Mouse (Mus musculus): ENCODE measurements around the gene Blmh.
A peak's percentile ranks its signal among the peaks of the same experiment; 100 is the strongest.

Gene Blmh

GRCm38 (mm10) chr11:76924759-76925236 is at the start of gene Blmh:
TSS of gene Blmh (plus strand) at chr11:76924809.
- no peak for DNase-seq (ENCODE audit: low read depth in 2 of 2, low spot score in 2 of 2)

GRCm38 (mm10) chr11:76879816-76880215 is 44.8 kb upstream of the Blmh start:
- peak; percentile 12 to 29 for DNase-seq (ENCODE audit: low read depth in 2 of 2, low spot score in 2 of 2)

- DNase-seq (ENCODE audit: low read depth in 2 of 2, low spot score in 2 of 2), result no peak
Measured at GRCm38 (mm10) chr11:76884451-76884850, 40.2 kb upstream of the Blmh start.

GRCm38 (mm10) chr11:76889339-76890164 is 35.1 kb upstream of the Blmh start:
- peak in 1 of 2 experiments; percentile 23 for DNase-seq (ENCODE audit: low read depth in 2 of 2, low spot score in 2 of 2)

- DNase-seq (ENCODE audit: low read depth in 2 of 2, low spot score in 2 of 2), result no peak
Measured at GRCm38 (mm10) chr11:76891171-76891570, 33.4 kb upstream of the Blmh start.

GRCm38 (mm10) chr11:76891738-76892349 is 32.8 kb upstream of the Blmh start:
- DNase-seq (ENCODE audit: low read depth in 2 of 2, low spot score in 2 of 2), result no peak

GRCm38 (mm10) chr11:76892972-76893371 is 31.6 kb upstream of the Blmh start:
- no peak for DNase-seq (ENCODE audit: low read depth in 2 of 2, low spot score in 2 of 2)

- DNase-seq (ENCODE audit: low read depth in 2 of 2, low spot score in 2 of 2), result no peak
Measured at GRCm38 (mm10) chr11:76893570-76893969, 31.0 kb upstream of the Blmh start.

GRCm38 (mm10) chr11:76894240-76894639 is 30.4 kb upstream of the Blmh start:
- DNase-seq (ENCODE audit: low read depth in 2 of 2, low spot score in 2 of 2), result peak in 1 of 2 experiments; percentile 11

- no peak for DNase-seq (ENCODE audit: low read depth in 2 of 2, low spot score in 2 of 2)
Measured at GRCm38 (mm10) chr11:76896360-76896759, 28.2 kb upstream of the Blmh start.

GRCm38 (mm10) chr11:76897126-76897525 is 27.5 kb upstream of the Blmh start:
- no peak for DNase-seq (ENCODE audit: low read depth in 2 of 2, low spot score in 2 of 2)

GRCm38 (mm10) chr11:76897871-76898270 is 26.7 kb upstream of the Blmh start:
- no peak for DNase-seq (ENCODE audit: low read depth in 2 of 2, low spot score in 2 of 2)

- no peak for DNase-seq (ENCODE audit: low read depth in 2 of 2, low spot score in 2 of 2)
Measured at GRCm38 (mm10) chr11:76898751-76899150, 25.9 kb upstream of the Blmh start.

GRCm38 (mm10) chr11:76899758-76900738 is 24.6 kb upstream of the Blmh start:
- no peak for DNase-seq (ENCODE audit: low read depth in 2 of 2, low spot score in 2 of 2)

GRCm38 (mm10) chr11:76901579-76902361 is 22.8 kb upstream of the Blmh start, which contains the start of gene Tmigd1:
TSS of gene Tmigd1 (plus strand) at chr11:76902159.
- DNase-seq (ENCODE audit: low read depth in 2 of 2, low spot score in 2 of 2), result no peak

- no peak for DNase-seq (ENCODE audit: low read depth in 2 of 2, low spot score in 2 of 2)
Measured at GRCm38 (mm10) chr11:76904340-76904739, 20.3 kb upstream of the Blmh start.

GRCm38 (mm10) chr11:76908651-76909050 is 16.0 kb upstream of the Blmh start:
- DNase-seq (ENCODE audit: low read depth in 2 of 2, low spot score in 2 of 2), result no peak

GRCm38 (mm10) chr11:76911325-76912054 is 13.1 kb upstream of the Blmh start:
- no peak for DNase-seq (ENCODE audit: low read depth in 2 of 2, low spot score in 2 of 2)

- no peak for DNase-seq (ENCODE audit: low read depth in 2 of 2, low spot score in 2 of 2)
Measured at GRCm38 (mm10) chr11:76912055-76912395, 12.6 kb upstream of the Blmh start.

GRCm38 (mm10) chr11:76914366-76914765 is 10.2 kb upstream of the Blmh start:
- no peak for DNase-seq (ENCODE audit: low read depth in 2 of 2, low spot score in 2 of 2)

All from CD8-positive naive resting alpha-beta T cell, adult 2 months (primary cell).